In genomic region chr1:63176604-63177421, GRCm38 (mm10) we compare ENCODE assay signal across 8 mouse cellular contexts. TPM values are rescaled to one million over a fixed set of nuclear protein-coding genes. Genes with fewer than 3 reads are reported as not detected.
DNase-seq lines count a peak whose midpoint lies in the region; ATAC-seq lines count a peak whose summit lies in the region.

Gene Eef1b2 (plus strand): TSS chr1:63176825.
Gene Ndufs1 (minus strand): TSS chr1:63176833.

- peak; percentile 79 for ATAC-seq in megakaryocyte progenitor cell, adult 5-6 weeks (replicated peaks; ENCODE audit: poor library complexity)

- peak; percentile 98 for DNase-seq in adipocyte (ENCODE audit: low spot score)
- DNase-seq in embryo, embryonic 10 days (ENCODE audit: low spot score): peak; percentile 98
- DNase-seq in gastrocnemius, postnatal 10 days: peak; percentile 94
- peak; percentile 98 for DNase-seq in induced T-regulatory cell, adult 2 months (ENCODE audit: low read depth)
- peak; percentile 94 to 98 for DNase-seq in left cerebral cortex, adult 9 months (ENCODE audit: low spot score in 2 of 2)
- peak; percentile 98 for DNase-seq in right cerebral cortex, postnatal 14 days
- DNase-seq in urinary bladder, postnatal 36 days (ENCODE audit: low spot score in 2 of 2): peak; percentile 97

RNA-seq across cellular contexts. Expression of gene Eef1b2, which starts in this region (rescaled TPM):
- 100 to 1,000 TPM; 594 to 615 TPM for total RNA-seq in gastrocnemius, postnatal 10 days (2021)
- total RNA-seq in megakaryocyte progenitor cell, adult 5-6 weeks (2015): 1,640 and 1,755 TPM in 2 replicates
- total RNA-seq in megakaryocyte progenitor cell, adult 5-6 weeks (2017): 3,229 and 3,450 TPM in 2 replicates

RNA-seq across cellular contexts. Expression of gene Ndufs1, which starts in this region (rescaled TPM):
- 100 to 1,000 TPM; 280 to 329 TPM for total RNA-seq in gastrocnemius, postnatal 10 days (2021)
- 135 and 150 TPM in 2 replicates for total RNA-seq in megakaryocyte progenitor cell, adult 5-6 weeks (2015)
- total RNA-seq in megakaryocyte progenitor cell, adult 5-6 weeks (2017): 147 and 172 TPM in 2 replicates

Comparison
In these comparisons a context has a peak if more than half of its experiments do, and no peak if none do; other contexts are left out.
1. Peak in every context shown above with its lines: DNase-seq and ATAC-seq.